Mouse (Mus musculus): ENCODE results near the gene Edaradd.
"Not testable (repeated sequence)": the region's sequence is repeated elsewhere in the genome, so short reads cannot be mapped to it uniquely, and the experiment has no call there.

Gene Edaradd

GRCm38 (mm10) chr13:12511189-12511965 lies 8.9 kb downstream of the Edaradd start:
- DNase-seq, result no peak

GRCm38 (mm10) chr13:12510032-12510431 lies 10.2 kb downstream of the Edaradd start:
- no peak for DNase-seq

DNA sequence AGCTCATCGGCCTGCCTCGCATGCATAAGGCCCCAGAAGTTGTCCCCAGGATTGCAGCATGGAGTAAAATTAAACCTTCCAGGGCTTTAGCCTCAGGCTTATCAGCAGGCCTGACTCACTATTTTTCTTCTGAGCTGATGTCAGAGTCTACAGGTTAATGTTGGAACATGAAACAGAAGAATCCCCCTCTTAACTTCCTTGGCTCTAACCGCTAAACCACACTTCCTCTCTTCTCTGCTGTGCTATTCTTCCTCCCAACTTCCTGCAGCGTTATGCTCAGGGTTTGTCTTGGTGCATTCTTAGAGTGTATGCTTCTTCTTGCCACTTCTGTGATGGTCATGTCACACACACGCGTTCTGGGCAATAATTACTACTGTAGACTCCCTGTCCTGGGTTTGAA lies 12.8 kb downstream of the Edaradd start:
- DNase-seq, result no peak

DNA sequence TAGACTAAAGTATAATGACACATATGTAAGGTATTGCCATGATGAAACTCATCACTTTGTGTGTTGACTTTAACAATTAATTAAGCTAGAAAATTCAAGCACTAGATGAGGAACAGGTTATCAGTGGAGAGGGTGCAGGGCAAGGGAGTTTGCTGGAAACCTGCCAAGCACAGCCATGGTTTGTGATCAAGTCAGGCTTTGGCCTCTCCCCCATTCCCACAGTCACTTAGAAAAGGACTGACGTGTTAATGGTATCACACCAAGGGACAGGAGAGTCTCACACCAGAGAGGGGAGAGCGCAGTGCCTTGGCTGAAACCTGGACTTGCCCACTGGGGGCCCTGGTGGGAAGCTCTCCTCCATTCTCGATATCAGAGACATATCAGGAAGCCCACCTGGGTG lies 14.9 kb downstream of the Edaradd start:
- DNase-seq, result no peak

DNA sequence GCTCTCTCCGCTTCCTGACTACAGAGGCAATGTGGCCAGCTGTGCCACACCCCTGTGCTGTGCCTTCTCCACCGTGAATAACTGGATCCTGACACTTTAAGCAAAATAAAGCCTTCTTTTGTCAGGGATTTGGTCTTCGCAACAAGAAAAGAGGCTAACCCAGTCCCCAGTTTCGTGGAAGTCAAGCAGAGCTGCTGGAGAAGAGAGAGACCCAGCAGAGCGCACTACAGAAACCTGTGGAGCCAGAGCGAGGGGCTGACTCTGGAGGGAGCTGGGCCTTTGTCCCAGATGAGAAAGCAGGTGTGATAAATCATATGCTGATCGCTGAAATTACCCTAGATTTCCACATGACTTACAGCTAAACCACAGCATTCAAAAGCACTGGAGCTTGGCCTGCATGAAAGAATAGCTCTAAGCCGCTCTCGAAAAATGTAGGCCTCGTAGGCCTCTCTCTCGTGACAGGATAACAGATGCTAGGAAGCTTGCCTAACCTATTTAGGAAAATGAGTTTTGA lies 16.9 kb downstream of the Edaradd start:
- DNase-seq, result no peak

DNA sequence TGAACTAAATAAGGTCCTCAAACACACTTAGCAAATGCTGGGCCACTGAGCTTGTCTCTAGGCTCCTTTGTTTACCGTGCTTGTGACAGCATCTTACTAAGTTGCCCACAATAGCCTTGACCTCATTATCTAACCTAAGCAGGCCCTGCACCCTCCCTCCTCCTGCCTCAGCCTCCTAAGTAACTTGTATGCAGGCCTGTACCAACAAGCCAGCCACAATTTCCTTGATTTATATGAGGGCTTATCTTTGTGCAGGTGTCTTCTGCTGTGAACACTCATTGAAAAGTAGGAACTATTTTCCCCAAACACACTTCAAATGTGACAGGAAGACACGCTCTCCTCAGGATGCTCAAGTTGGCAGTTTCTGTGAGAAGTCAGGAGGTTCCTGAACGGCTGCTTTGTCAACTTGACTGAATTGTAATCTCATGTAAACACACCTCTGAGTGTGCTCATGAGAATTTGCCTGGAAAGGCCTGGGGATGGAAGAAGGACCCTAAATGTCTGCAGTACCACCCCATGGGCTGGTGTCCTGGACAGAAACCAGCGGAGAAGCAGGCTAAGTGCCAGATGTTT lies 17.5 kb downstream of the Edaradd start:
- no peak for DNase-seq

GRCm38 (mm10) chr13:12499107-12499506 lies 21.1 kb downstream of the Edaradd start:
- DNase-seq, result no peak

GRCm38 (mm10) chr13:12497809-12498208 lies 22.4 kb downstream of the Edaradd start:
- no peak for DNase-seq

GRCm38 (mm10) chr13:12494750-12495149 lies 25.5 kb downstream of the Edaradd start:
- no peak for DNase-seq

DNA sequence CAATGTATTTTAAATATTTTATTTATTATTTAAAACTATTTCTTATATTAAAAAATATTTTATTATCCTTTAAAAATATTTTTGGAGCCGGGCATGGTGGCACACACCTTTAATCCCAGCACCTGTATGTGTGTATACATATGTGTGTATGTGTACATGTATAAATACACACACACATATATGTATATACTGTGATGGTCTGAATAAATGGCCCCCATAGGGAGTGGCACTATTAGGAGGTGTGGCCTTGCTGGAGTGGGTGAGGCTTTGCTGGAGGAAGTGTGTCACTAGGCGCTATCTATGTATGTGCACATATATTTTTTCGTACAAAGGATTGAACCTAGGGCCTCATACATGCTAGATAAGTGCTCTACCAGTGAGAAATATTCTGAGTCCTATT lies 27.7 kb downstream of the Edaradd start:
- no peak for DNase-seq

DNA sequence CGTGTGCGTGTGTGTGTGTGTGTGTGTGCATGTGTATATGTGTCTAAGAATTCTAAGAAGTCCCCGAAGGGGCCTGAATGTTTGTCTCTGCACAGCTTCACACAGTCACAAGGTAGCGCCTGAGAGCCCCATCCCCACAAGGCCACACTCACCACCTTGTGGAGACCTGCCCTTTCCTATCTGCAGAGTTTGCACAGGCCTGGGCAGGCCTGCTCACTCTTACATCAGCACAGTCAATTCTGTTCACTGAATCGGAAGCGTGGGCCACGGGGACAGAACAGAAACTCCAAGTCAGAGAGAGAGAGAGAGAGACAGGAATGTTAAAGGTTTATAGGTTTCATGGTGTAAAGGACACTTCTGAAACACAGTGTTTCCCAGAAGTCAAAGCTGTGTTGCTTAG lies 34.6 kb downstream of the Edaradd start:
- DNase-seq, result no peak

- no peak for DNase-seq
Observed at GRCm38 (mm10) chr13:12485197-12485596, 35.0 kb downstream of the Edaradd start.

GRCm38 (mm10) chr13:12479802-12480201 lies 40.4 kb downstream of the Edaradd start:
- DNase-seq, result no peak

DNA sequence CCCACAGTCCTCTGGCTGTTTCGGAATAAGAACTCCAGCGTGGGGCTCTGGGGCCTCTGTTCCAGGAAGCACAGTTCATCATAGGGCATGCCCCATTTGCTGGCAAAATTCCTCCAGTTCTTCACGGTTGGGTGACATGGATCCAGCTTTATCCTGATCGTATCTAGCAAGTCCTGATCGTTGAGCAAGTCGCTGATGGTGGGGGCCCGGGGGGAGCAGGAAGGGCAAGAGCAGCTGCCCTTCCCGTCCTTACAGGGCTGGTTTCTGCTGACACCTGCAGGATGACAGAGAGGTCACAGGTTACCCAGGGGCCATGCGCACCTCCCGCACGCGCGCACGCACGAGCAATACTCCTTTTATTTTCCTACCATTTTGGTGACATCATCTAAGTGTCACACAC lies 41.9 kb downstream of the Edaradd start:
- peak; percentile 80 for DNase-seq

GRCm38 (mm10) chr13:12476886-12477285 lies 43.4 kb downstream of the Edaradd start:
- no peak for DNase-seq

- DNase-seq, result no peak
Observed at GRCm38 (mm10) chr13:12475239-12475638, 45.0 kb downstream of the Edaradd start.

GRCm38 (mm10) chr13:12473724-12474378 lies 46.4 kb downstream of the Edaradd start:
- peak; percentile 76 for DNase-seq

DNA sequence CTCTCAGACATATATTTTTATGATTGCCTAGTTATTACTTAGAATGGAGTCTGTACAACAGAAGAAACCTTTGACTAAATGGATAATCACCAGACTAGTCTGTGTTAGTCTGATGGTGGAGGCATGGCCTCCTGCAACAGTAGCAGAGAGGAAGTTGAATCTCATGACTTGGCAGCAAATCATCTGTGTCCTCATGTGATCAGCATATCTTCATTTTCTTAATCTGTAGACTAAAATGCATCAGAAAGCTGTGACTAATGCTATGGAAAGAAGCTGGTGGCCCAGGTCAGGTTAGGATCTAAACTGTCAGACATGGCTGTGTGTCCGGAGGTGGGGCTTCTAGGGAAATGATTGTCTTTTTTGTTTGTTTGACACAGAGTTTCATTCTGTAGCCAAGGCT lies 51.8 kb downstream of the Edaradd start:
- DNase-seq, result no peak

- no peak for DNase-seq
Observed at GRCm38 (mm10) chr13:12464844-12465243, 55.4 kb downstream of the Edaradd start, which contains the start of gene Lgals8. Lgals8 (minus strand) TSS chr13:12464944.

GRCm38 (mm10) chr13:12464159-12464558 lies 56.1 kb downstream of the Edaradd start:
- not testable (repeated sequence) for DNase-seq

DNA sequence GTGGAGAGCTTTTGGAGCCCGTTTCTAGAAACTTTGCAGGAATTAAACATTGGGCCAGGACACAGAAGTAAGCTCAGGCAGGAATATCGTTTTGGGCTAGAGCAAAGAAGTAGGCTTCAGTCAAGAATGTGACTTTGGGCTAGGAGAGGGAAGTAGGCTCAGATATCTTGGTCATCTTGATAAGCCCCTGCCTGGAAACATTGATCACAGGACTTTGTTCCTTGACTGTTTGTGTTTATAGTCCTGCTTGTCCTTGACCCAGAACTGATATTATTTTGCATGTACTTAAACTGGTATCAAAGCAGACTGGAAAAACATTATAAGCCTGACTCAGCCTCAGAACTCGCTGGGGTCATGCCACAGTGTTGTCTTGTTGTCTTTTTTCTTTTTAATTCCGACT lies 57.6 kb downstream of the Edaradd start:
- no peak for DNase-seq

- no peak for DNase-seq
Observed at GRCm38 (mm10) chr13:12461730-12462119, 58.5 kb downstream of the Edaradd start.

DNA sequence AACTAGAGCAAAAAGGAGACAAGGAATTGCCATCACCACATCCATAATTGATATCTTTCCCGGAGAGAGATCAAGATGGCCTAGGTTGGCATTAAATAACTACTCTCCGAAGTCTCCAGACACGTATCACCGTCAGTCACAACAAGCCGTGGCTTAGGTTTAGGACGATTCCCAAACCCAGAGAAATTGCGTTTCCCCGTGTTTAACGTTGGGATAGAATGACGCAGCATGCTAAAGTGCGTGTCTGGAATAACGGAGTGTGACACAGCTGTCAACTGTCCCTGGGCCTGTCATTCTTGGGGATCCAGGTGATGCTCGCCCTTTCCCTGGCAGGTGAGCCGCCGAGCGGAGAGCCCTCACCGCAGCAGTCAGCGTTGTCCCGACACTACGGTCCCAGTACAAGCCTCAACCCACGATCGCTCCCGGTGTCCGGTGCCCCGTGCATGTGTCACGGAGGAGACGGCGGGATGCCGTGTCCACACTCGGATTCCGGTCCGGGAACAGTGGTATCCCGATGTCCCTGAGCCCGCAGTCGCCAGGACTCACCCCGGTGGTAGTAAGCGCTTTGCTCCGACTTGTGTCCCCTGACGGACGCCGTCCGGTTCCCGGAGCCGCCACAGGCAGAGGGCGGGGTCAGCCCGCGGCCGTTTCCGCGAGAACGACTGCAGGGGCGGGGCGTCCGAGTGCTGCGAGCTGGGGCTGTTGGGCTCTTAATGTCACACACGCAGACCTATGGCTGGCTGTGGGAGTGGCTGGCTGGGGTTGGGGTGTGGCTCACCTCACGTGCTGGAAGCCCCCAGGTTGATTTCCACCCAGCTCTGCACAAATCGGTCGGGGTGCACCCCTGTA lies 59.1 kb downstream of the Edaradd start:
- peak; percentile 96 for DNase-seq
